Mouse (Mus musculus): Measurements from ENCODE around the gene Rasef.

- TF ChIP-seq POLR2A (IDR thresholded peaks at IDR 0.05; ENCODE audit: extremely low read depth, insufficient read depth, low read length), result no peak
- no peak for TF ChIP-seq CTCF (IDR thresholded peaks at IDR 0.05; ENCODE audit: extremely low read depth, insufficient read depth, low read length)
Observed at GRCm38 (mm10) chr4:73781061-73781460, 9.7 kb downstream of the Rasef start.
